Mouse (Mus musculus): Measurements from ENCODE around the gene Slc25a27. TPM values are rescaled to one million over a fixed set of nuclear protein-coding genes. Genes with fewer than 3 reads are reported as not detected.

The Slc25a27 gene
- total RNA-seq (2012; rRNA removed), result not detected in 2 replicates
- not detected for polyA plus RNA-seq (2012; ENCODE audit: insufficient read depth in 1 of 2, insufficient read length in 2 of 2, low read depth in 1 of 2, low replicate concordance in 2 of 2, missing spikeins in 1 of 2)

GRCm38 (mm10) chr17:43666576-43667289 lies at the start of gene Slc25a27:
Gene Slc25a27, minus strand, starts transcription at chr17:43667214.
- Histone ChIP-seq H3K27ac (ENCODE audit: control insufficient read depth, low read depth, low read length) (no peak within 1 kb of the TSS), H3K4me3 (ENCODE audit: control insufficient read depth in 1 of 2, insufficient read depth in 1 of 2, low read depth in 2 of 2, low read length in 2 of 2) (no peak within 1 kb of the TSS), H3K9me3 (replicated peaks; ENCODE audit: insufficient read depth, low read length) (no peaks in the 10 kb centered on the region), H3K4me1 (ENCODE audit: control insufficient read depth in 1 of 2, insufficient read depth in 2 of 2, low read length in 2 of 2) (no peaks in the 10 kb centered on the region), H3K9ac (ENCODE audit: control insufficient read depth, low read depth, low read length, poor library complexity, severe bottlenecking) (no peak within 1 kb of the TSS), H3K79me2 (ENCODE audit: control insufficient read depth, insufficient read depth, low read length, poor library complexity) (no peaks in the 10 kb centered on the region), H3K27me3 (ENCODE audit: control insufficient read depth in 1 of 2, insufficient read depth in 2 of 2, low read length in 2 of 2) (no peaks in the 10 kb centered on the region), H3K36me3 (ENCODE audit: control insufficient read depth in 1 of 2, insufficient read depth in 2 of 2, low read length in 2 of 2) (no peaks in the 10 kb centered on the region)
- TF ChIP-seq ZKSCAN1 (IDR thresholded peaks at IDR 0.05; ENCODE audit: low read depth, low read length) (no peak), HCFC1 (IDR thresholded peaks at IDR 0.05; ENCODE audit: low read depth, low read length) (no peak), MYC (IDR thresholded peaks at IDR 0.05; ENCODE audit: low read depth, low read length) (no peak), NELFE (IDR thresholded peaks at IDR 0.05; ENCODE audit: low read depth, low read length) (no peak), EP300 (IDR thresholded peaks at IDR 0.05; ENCODE audit: low read depth in 1 of 2, low read length in 2 of 2) (no peak), RCOR1 (IDR thresholded peaks at IDR 0.05; ENCODE audit: low read depth, low read length) (no peak), GABPA (IDR thresholded peaks at IDR 0.05; ENCODE audit: low read depth, low read length) (no peak), TBP (IDR thresholded peaks at IDR 0.05; ENCODE audit: low read depth, low read length) (no peak), MAZ (IDR thresholded peaks at IDR 0.05; ENCODE audit: low read depth, low read length) (no peak), NRF1 (IDR thresholded peaks at IDR 0.05; ENCODE audit: insufficient read depth, low read depth, low read length, poor library complexity, severe bottlenecking) (no peak), POLR2AphosphoS5 (IDR thresholded peaks at IDR 0.05; ENCODE audit: borderline replicate concordance, low read depth, low read length) (no peak), MYB (IDR thresholded peaks at IDR 0.05; ENCODE audit: low read depth, low read length) (no peak), JUND (IDR thresholded peaks at IDR 0.05; ENCODE audit: low read depth, low read length) (no peak), ZMIZ1 (IDR thresholded peaks at IDR 0.05; ENCODE audit: low read depth, low read length) (no peak), E2F4 (IDR thresholded peaks at IDR 0.05; ENCODE audit: borderline replicate concordance, low read depth, low read length) (no peak), SMC3 (IDR thresholded peaks at IDR 0.05; ENCODE audit: low read depth, low read length) (no peak)
- DNase-seq (ENCODE audit: low read depth, low spot score), result no peak

GRCm38 (mm10) chr17:43716601-43717000 lies 49.6 kb upstream of the Slc25a27 start:
- DNase-seq (ENCODE audit: low read depth, low spot score), result no peak
- no peak overlapping the region for H3K4me3 ChIP-seq (ENCODE audit: control insufficient read depth in 1 of 2, insufficient read depth in 1 of 2, low read depth in 2 of 2, low read length in 2 of 2)
- no peaks in the 10 kb centered on the region for H3K27me3 ChIP-seq (ENCODE audit: control insufficient read depth in 1 of 2, insufficient read depth in 2 of 2, low read length in 2 of 2)
- H3K9me3 ChIP-seq (replicated peaks; ENCODE audit: insufficient read depth, low read length), result no peaks in the 10 kb centered on the region
- H3K27ac ChIP-seq (ENCODE audit: control insufficient read depth, low read depth, low read length), result no peak overlapping the region
- no peak overlapping the region for H3K9ac ChIP-seq (ENCODE audit: control insufficient read depth, low read depth, low read length, poor library complexity, severe bottlenecking)
- TF ChIP-seq TBP (IDR thresholded peaks at IDR 0.05; ENCODE audit: low read depth, low read length), result no peak
- no peak for TF ChIP-seq CHD1 (IDR thresholded peaks at IDR 0.05; ENCODE audit: low read depth, low read length)
- no peak for TF ChIP-seq SMC3 (IDR thresholded peaks at IDR 0.05; ENCODE audit: low read depth, low read length)
- TF ChIP-seq ZKSCAN1 (IDR thresholded peaks at IDR 0.05; ENCODE audit: low read depth, low read length), result no peak
- no peak for TF ChIP-seq POLR2A (IDR thresholded peaks at IDR 0.05; ENCODE audit: control insufficient read depth in 1 of 2, insufficient read depth in 1 of 2, low read depth in 1 of 2, low read length in 2 of 2, poor library complexity in 1 of 2)
- no peak for TF ChIP-seq POLR2AphosphoS2 (IDR thresholded peaks at IDR 0.05; ENCODE audit: low read length)
- no peak for TF ChIP-seq CTCF (IDR thresholded peaks at IDR 0.05 in 2 of 3, conservative IDR thresholded peaks at IDR 0.05 in 1 of 3; ENCODE audit: control insufficient read depth in 1 of 3, insufficient read depth in 1 of 3, low read depth in 2 of 3, low read length in 3 of 3, poor library complexity in 1 of 3, severe bottlenecking in 1 of 3)
- no peak for TF ChIP-seq MAX (IDR thresholded peaks at IDR 0.05; ENCODE audit: low read length)
- TF ChIP-seq ZC3H11A (IDR thresholded peaks at IDR 0.05; ENCODE audit: low read depth, low read length), result no peak
- no peak for TF ChIP-seq RAD21 (IDR thresholded peaks at IDR 0.05; ENCODE audit: low read depth, low read length)
- no peak for TF ChIP-seq POLR2AphosphoS5 (IDR thresholded peaks at IDR 0.05; ENCODE audit: borderline replicate concordance, low read depth, low read length)
- no peaks in the 10 kb centered on the region for H3K79me2 ChIP-seq (ENCODE audit: control insufficient read depth, insufficient read depth, low read length, poor library complexity)
- no peaks in the 10 kb centered on the region for H3K4me1 ChIP-seq (ENCODE audit: control insufficient read depth in 1 of 2, insufficient read depth in 2 of 2, low read length in 2 of 2)
- H3K36me3 ChIP-seq (ENCODE audit: control insufficient read depth in 1 of 2, insufficient read depth in 2 of 2, low read length in 2 of 2), result no peaks in the 10 kb centered on the region
